In the genomic region with DNA sequence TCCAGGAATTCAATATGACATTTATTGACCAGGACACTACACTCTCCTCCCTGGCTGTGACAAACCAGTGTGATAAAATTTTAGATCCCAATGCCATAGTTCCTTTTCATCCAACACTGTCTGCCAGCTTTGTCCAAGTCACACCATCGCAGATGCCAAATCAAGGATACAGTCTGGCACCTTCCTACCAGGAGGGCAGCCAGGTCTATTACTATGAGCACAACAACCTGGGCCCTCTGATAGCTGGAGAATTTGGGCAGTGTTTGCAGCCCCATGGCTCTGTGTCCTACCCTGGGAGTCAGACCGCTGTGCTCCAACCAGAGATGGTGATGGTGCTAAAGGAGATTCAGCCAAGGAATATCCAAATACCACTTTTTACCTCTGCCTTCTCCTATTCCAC, we compare ENCODE assay signal across 2 mouse cellular contexts.
A peak's percentile ranks its signal among the peaks of the same experiment; 100 is the strongest.
DNase-seq lines count a peak whose midpoint lies in the region.

No protein-coding gene starts in this region.

- peak; percentile 88 for DNase-seq in heart, adult 11 months
- DNase-seq in urinary bladder, postnatal 4 days (ENCODE audit: low spot score in 2 of 2): peak; percentile 24 to 62
